Mouse (Mus musculus): ENCODE results near the gene Ube2g1. TPM values are rescaled to one million over a fixed set of nuclear protein-coding genes. Genes with fewer than 3 reads are reported as not detected.
A peak's percentile ranks its signal among the peaks of the same experiment; 100 is the strongest.

Ube2g1 gene
- total RNA-seq (2021), result 10 to 100 TPM; 53.8 to 65.0 TPM
- polyA plus RNA-seq (2012; rRNA removed), result 14.0 and 24.5 TPM in 2 replicates
- long read RNA-seq, transcript Ube2g1-201 (6 exons, 3,815 nt), result major isoform, 82 of 100 reads
- long read RNA-seq, partial matches to known transcripts, result 1 of 100 reads
- long read RNA-seq, other reads (novel, unspliced or antisense), result 13 of 100 reads

GRCm38 (mm10) chr11:72606694-72607407, at the start of gene Ube2g1:
Gene Ube2g1 (plus strand): TSS chr11:72607283.
- Histone ChIP-seq H3K27ac (peak within 1 kb of the TSS; percentile 98), H3K36me3 (ENCODE audit: control insufficient read depth, insufficient read depth, low read length) (peaks cover 4% of the 10 kb centered on the region), H3K79me2 (replicated peaks; ENCODE audit: control insufficient read depth, insufficient read depth, low read length) (peaks cover 3% of the 10 kb centered on the region; the same call in 1 of the 2 replicates), H3K4me3 (peak within 1 kb of the TSS; percentile 89), H3K4me1 (ENCODE audit: control insufficient read depth, insufficient read depth, low read length) (peaks cover 3% of the 10 kb centered on the region), H3K27me3 (ENCODE audit: control insufficient read depth, insufficient read depth, low read length) (no peaks in the 10 kb centered on the region), H3K9ac (ENCODE audit: low read depth, low read length) (peak within 1 kb of the TSS; percentile 97)
- intact Hi-C loops (cut with DNase I), result loop anchor here (1.0 to 10.0 kb wide), 3 partner anchors 45 to 188 kb away; partner anchors contain the start of genes Ankfy1, Cyb5d2 and Zzef1
- peak; percentile 99 for DNase-seq
- WGBS, result 2% methylated on average over 50 of the region's 56 CpGs
- TF ChIP-seq POLR2A (IDR thresholded peaks at IDR 0.05; ENCODE audit: insufficient read depth, low read depth, low read length) (peak; percentile 94), CTCF (IDR thresholded peaks at IDR 0.05) (no peak), EP300 (IDR thresholded peaks at IDR 0.05; ENCODE audit: insufficient read depth, low read depth, low read length) (peak; percentile 76; the same call in 1 of the 2 replicates)

- Histone ChIP-seq H3K27ac (no peak overlapping the region), H3K4me3 (no peak overlapping the region), H3K36me3 (ENCODE audit: control insufficient read depth, insufficient read depth, low read length) (no peaks in the 10 kb centered on the region), H3K9ac (ENCODE audit: low read depth, low read length) (no peak overlapping the region), H3K79me2 (replicated peaks; ENCODE audit: control insufficient read depth, insufficient read depth, low read length) (no peaks in the 10 kb centered on the region), H3K4me1 (ENCODE audit: control insufficient read depth, insufficient read depth, low read length) (no peaks in the 10 kb centered on the region), H3K27me3 (ENCODE audit: control insufficient read depth, insufficient read depth, low read length) (no peaks in the 10 kb centered on the region)
- 62% methylated on average over 5 of the region's 5 CpGs for WGBS
- TF ChIP-seq CTCF (IDR thresholded peaks at IDR 0.05) (no peak), EP300 (IDR thresholded peaks at IDR 0.05; ENCODE audit: insufficient read depth, low read depth, low read length) (no peak), POLR2A (IDR thresholded peaks at IDR 0.05; ENCODE audit: insufficient read depth, low read depth, low read length) (no peak)
- intact Hi-C loops (cut with DNase I), result no loop called here
- no peak for DNase-seq
Observed at GRCm38 (mm10) chr11:72558155-72558554, 48.9 kb upstream of the Ube2g1 start.

GRCm38 (mm10) chr11:72560661-72561060, 46.4 kb upstream of the Ube2g1 start:
- Histone ChIP-seq H3K4me3 (no peak overlapping the region), H3K9ac (ENCODE audit: low read depth, low read length) (no peak overlapping the region), H3K27ac (no peak overlapping the region), H3K27me3 (ENCODE audit: control insufficient read depth, insufficient read depth, low read length) (no peaks in the 10 kb centered on the region), H3K4me1 (ENCODE audit: control insufficient read depth, insufficient read depth, low read length) (no peaks in the 10 kb centered on the region), H3K36me3 (ENCODE audit: control insufficient read depth, insufficient read depth, low read length) (no peaks in the 10 kb centered on the region), H3K79me2 (replicated peaks; ENCODE audit: control insufficient read depth, insufficient read depth, low read length) (no peaks in the 10 kb centered on the region)
- intact Hi-C loops (cut with DNase I), result no loop called here
- 71% methylated on average over 3 of the region's 3 CpGs for WGBS
- TF ChIP-seq CTCF (IDR thresholded peaks at IDR 0.05), result no peak
- no peak for TF ChIP-seq EP300 (IDR thresholded peaks at IDR 0.05; ENCODE audit: insufficient read depth, low read depth, low read length)
- TF ChIP-seq POLR2A (IDR thresholded peaks at IDR 0.05; ENCODE audit: insufficient read depth, low read depth, low read length), result no peak
- no peak for DNase-seq

- H3K4me3 ChIP-seq, result no peak overlapping the region
- no peaks in the 10 kb centered on the region for H3K79me2 ChIP-seq (replicated peaks; ENCODE audit: control insufficient read depth, insufficient read depth, low read length)
- 21% methylated on average over 6 of the region's 6 CpGs for WGBS
- H3K36me3 ChIP-seq (ENCODE audit: control insufficient read depth, insufficient read depth, low read length), result no peaks in the 10 kb centered on the region
- TF ChIP-seq CTCF (IDR thresholded peaks at IDR 0.05), result peak; percentile 97; the same call in 1 of the 2 replicates
- TF ChIP-seq EP300 (IDR thresholded peaks at IDR 0.05; ENCODE audit: insufficient read depth, low read depth, low read length), result 0 out of 2 replicates have a peak, but pooled peaks have one; percentile 53
- TF ChIP-seq POLR2A (IDR thresholded peaks at IDR 0.05; ENCODE audit: insufficient read depth, low read depth, low read length), result no peak
- no peaks in the 10 kb centered on the region for H3K27me3 ChIP-seq (ENCODE audit: control insufficient read depth, insufficient read depth, low read length)
- no peak overlapping the region for H3K27ac ChIP-seq
- no peaks in the 10 kb centered on the region for H3K4me1 ChIP-seq (ENCODE audit: control insufficient read depth, insufficient read depth, low read length)
- H3K9ac ChIP-seq (ENCODE audit: low read depth, low read length), result no peak overlapping the region
- DNase-seq, result peak in 1 of 2 experiments; percentile 17
- intact Hi-C loops (cut with DNase I), result loop anchor here (1.0 to 2.0 kb wide), 5 partner anchors 74 to 340 kb away; partner anchors contain the start of gene Mybbp1a
Observed at GRCm38 (mm10) chr11:72564232-72564807, 42.8 kb upstream of the Ube2g1 start.

- H3K27me3 ChIP-seq (ENCODE audit: control insufficient read depth, insufficient read depth, low read length), result no peaks in the 10 kb centered on the region
- no peaks in the 10 kb centered on the region for H3K79me2 ChIP-seq (replicated peaks; ENCODE audit: control insufficient read depth, insufficient read depth, low read length)
- no peak for DNase-seq
- H3K36me3 ChIP-seq (ENCODE audit: control insufficient read depth, insufficient read depth, low read length), result no peaks in the 10 kb centered on the region
- H3K4me3 ChIP-seq, result no peak overlapping the region
- 78% methylated on average over 7 of the region's 7 CpGs for WGBS
- peaks cover 3% of the 10 kb centered on the region for H3K4me1 ChIP-seq (ENCODE audit: control insufficient read depth, insufficient read depth, low read length)
- no peak for TF ChIP-seq EP300 (IDR thresholded peaks at IDR 0.05; ENCODE audit: insufficient read depth, low read depth, low read length)
- TF ChIP-seq CTCF (IDR thresholded peaks at IDR 0.05), result no peak
- no peak for TF ChIP-seq POLR2A (IDR thresholded peaks at IDR 0.05; ENCODE audit: insufficient read depth, low read depth, low read length)
- H3K9ac ChIP-seq (ENCODE audit: low read depth, low read length), result no peak overlapping the region
- no peak overlapping the region for H3K27ac ChIP-seq
- intact Hi-C loops (cut with DNase I), result no loop called here
Observed at GRCm38 (mm10) chr11:72566304-72566703, 40.8 kb upstream of the Ube2g1 start.

Data from heart, adult 2 months (tissue).